In genomic region chr8:107324142-107324541, GRCm38 (mm10) we compare ENCODE assay signal across 8 mouse cellular contexts. TPM values are rescaled to one million over a fixed set of nuclear protein-coding genes. Genes with fewer than 3 reads are reported as not detected.
DNase-seq lines count a peak whose midpoint lies in the region; ATAC-seq lines count a peak whose summit lies in the region.

No protein-coding gene starts in this region.

- 0% methylated on average over 1 of the region's 1 CpGs for WGBS in large intestine, adult 2 months

- peak; percentile 89 for DNase-seq in ES-CJ7 (ENCODE audit: low read depth, low spot score)
- peak; percentile 94 for DNase-seq in brain, adult 2 months (ENCODE audit: low read depth, low spot score)
- peak; percentile 88 for DNase-seq in heart, postnatal 10 days
- peak; percentile 66 for DNase-seq in large intestine, adult 2 months (ENCODE audit: low read depth, low spot score)
- DNase-seq in lung, adult 18-20 months = peak; percentile 76 to 83
- peak; percentile 97 for DNase-seq in retina, embryonic 14.5 days (ENCODE audit: low spot score)
- DNase-seq in thymus, postnatal 25 days = peak; percentile 85

- intact Hi-C loops in heart, postnatal 10 days (cut with DNase I) = loop anchor here (1.0 to 5.0 kb wide), 3 partner anchors 117 to 219 kb away; no protein-coding TSS in a partner anchor

- ATAC-seq in erythroblast, adult 5-6 weeks (replicated peaks; ENCODE audit: low FRiP score, poor library complexity, severe bottlenecking) = peak; percentile 96

RNA-seq across cellular contexts. Expression of gene Nfat5, which starts 30.9 kb away (rescaled TPM):
- 11.0 and 14.6 TPM in 2 replicates for total RNA-seq in erythroblast, adult 5-6 weeks (2015; ENCODE audit: low replicate concordance)
- total RNA-seq in erythroblast, adult 5-6 weeks (2017; ENCODE audit: low replicate concordance) = 9.1 and 21.7 TPM in 2 replicates
- 10 to 100 TPM; 37.9 to 43.0 TPM for total RNA-seq in heart, postnatal 10 days (2021)
- polyA plus RNA-seq in large intestine, adult 2 months (2012; rRNA removed) = 5.8 and 13.8 TPM in 2 replicates

Comparison
In these comparisons a context has a peak if more than half of its experiments do, and no peak if none do; other contexts are left out.
1. Peak in every context shown above with its lines: DNase-seq and ATAC-seq.